Mouse (Mus musculus) embryonic facial prominence, embryonic 10.5 days (tissue): ENCODE data around the gene Cdh1. TPM values are rescaled to one million over a fixed set of nuclear protein-coding genes. Genes with fewer than 3 reads are reported as not detected.
A peak's percentile ranks its signal among the peaks of the same experiment; 100 is the strongest.

Experiments used
- DNase-seq: peaks from one replicate; pipeline ENCODE4 v3.0.0-alpha.2; 2017; ENCODE audit warnings: low spot score
- H3K27ac ChIP-seq: fragments of 300-500 bp; sonication (generic); replicated peaks from 2 replicates; pipeline ENCODE4 v1.5.1; 2016; ENCODE audit warnings: mild to moderate bottlenecking
- H3K27me3 ChIP-seq: fragments of 300-500 bp; sonication (generic); replicated peaks from 2 replicates; pipeline ENCODE4 v1.6.1; 2016; ENCODE audit warnings: low read depth, mild to moderate bottlenecking; ENCODE audit not compliant: poor library complexity, severe bottlenecking
- H3K36me3 ChIP-seq: fragments of 300-500 bp; sonication (generic); replicated peaks from 2 replicates; pipeline ENCODE4 v1.6.1; 2016; ENCODE audit warnings: mild to moderate bottlenecking, moderate library complexity
- H3K4me1 ChIP-seq: fragments of 300-500 bp; sonication (generic); 2 replicates; pipeline ENCODE4 v1.6.1; 2016
- H3K4me3 ChIP-seq: fragments of 300-500 bp; sonication (generic); 2 replicates; pipeline ENCODE4 v1.5.1; 2016; ENCODE audit warnings: mild to moderate bottlenecking, moderate library complexity
- H3K9me3 ChIP-seq: fragments of 300-500 bp; sonication (generic); 2 replicates; pipeline ENCODE4 v1.6.1; 2016; ENCODE audit warnings: mild to moderate bottlenecking
- WGBS: fragments of 180-500 bp; shearing (Covaris S2); methylation state at CpG from one replicate; pipeline ENCODE4 v1.1.7; 2016; 5-methylcytosine and 5-hydroxymethylcytosine counted together
- polyA plus RNA-seq: library from polyadenylated mRNA; unstranded; fragments of >200 nt; fragmentation: Nextera tagmentation; extraction: Ambion mirVana; gene quantifications from 2 replicates; pipeline ENCODE4 v1.2.1, GENCODE M21; 2016

The Cdh1 gene
- polyA plus RNA-seq, 1 experiment from 2014 or later = 22.1 TPM

GRCm38 (mm10) chr8:106700131-106700530, 97.0 kb downstream of the Cdh1 start:
- Histone ChIP-seq H3K27ac (no peak overlapping the region), H3K9me3 (no peaks in the 10 kb centered on the region), H3K4me1 (peaks cover 9% of the 10 kb centered on the region), H3K4me3 (no peak overlapping the region), H3K36me3 (peaks cover 80% of the 10 kb centered on the region), H3K27me3 (no peaks in the 10 kb centered on the region)
- no peak for DNase-seq
- WGBS = 94% methylated on average over 6 of the region's 6 CpGs

GRCm38 (mm10) chr8:106701360-106701759, 98.2 kb downstream of the Cdh1 start:
- Histone ChIP-seq H3K9me3 (no peaks in the 10 kb centered on the region), H3K27me3 (no peaks in the 10 kb centered on the region), H3K27ac (no peak overlapping the region), H3K4me1 (peaks cover 10% of the 10 kb centered on the region), H3K4me3 (no peak overlapping the region), H3K36me3 (peaks cover 84% of the 10 kb centered on the region)
- no peak for DNase-seq
- 93% methylated on average over 3 of the region's 3 CpGs for WGBS

- Histone ChIP-seq H3K9me3 (no peaks in the 10 kb centered on the region), H3K4me3 (no peak overlapping the region), H3K27ac (peak overlapping the region; percentile 71), H3K27me3 (no peaks in the 10 kb centered on the region), H3K36me3 (peaks cover 54% of the 10 kb centered on the region), H3K4me1 (peaks cover 10% of the 10 kb centered on the region)
- WGBS = 84% methylated on average over 9 of the region's 9 CpGs
- DNase-seq = no peak
These were observed 101.2 kb downstream of the Cdh1 start for GRCm38 (mm10) chr8:106704199-106704900.

- DNase-seq = peak; percentile 32
- Histone ChIP-seq H3K36me3 (peaks cover 49% of the 10 kb centered on the region), H3K27me3 (no peaks in the 10 kb centered on the region), H3K27ac (peak overlapping the region; percentile 71), H3K4me1 (peaks cover 10% of the 10 kb centered on the region), H3K4me3 (no peak overlapping the region), H3K9me3 (no peaks in the 10 kb centered on the region)
- WGBS = 43% methylated on average over 9 of the region's 9 CpGs
These were observed 101.8 kb downstream of the Cdh1 start for GRCm38 (mm10) chr8:106704901-106705321.

GRCm38 (mm10) chr8:106706194-106706593, 103.0 kb downstream of the Cdh1 start:
- H3K27ac ChIP-seq = 0 out of 2 replicates have a peak overlapping the region, but pooled peaks have one; percentile 30
- peaks cover 10% of the 10 kb centered on the region for H3K4me1 ChIP-seq
- H3K9me3 ChIP-seq = no peaks in the 10 kb centered on the region
- WGBS = 86% methylated on average over 6 of the region's 6 CpGs
- H3K27me3 ChIP-seq = no peaks in the 10 kb centered on the region
- H3K4me3 ChIP-seq = no peak overlapping the region
- no peak for DNase-seq
- peaks cover 39% of the 10 kb centered on the region for H3K36me3 ChIP-seq

- WGBS = 96% methylated on average over 2 of the region's 2 CpGs
- Histone ChIP-seq H3K9me3 (no peaks in the 10 kb centered on the region), H3K36me3 (peaks cover 20% of the 10 kb centered on the region), H3K27me3 (no peaks in the 10 kb centered on the region), H3K4me3 (no peak overlapping the region), H3K27ac (no peak overlapping the region), H3K4me1 (peaks cover 10% of the 10 kb centered on the region)
- DNase-seq = no peak
These were observed 106.9 kb downstream of the Cdh1 start for GRCm38 (mm10) chr8:106710002-106710401.

- 84% methylated on average over 3 of the region's 3 CpGs for WGBS
- Histone ChIP-seq H3K36me3 (peaks cover 14% of the 10 kb centered on the region), H3K27ac (0 out of 2 replicates have a peak overlapping the region, but pooled peaks have one; percentile 10)
These were observed 109.3 kb downstream of the Cdh1 start for GRCm38 (mm10) chr8:106712487-106712886.

GRCm38 (mm10) chr8:106714297-106714696, 111.1 kb downstream of the Cdh1 start:
- no peak for DNase-seq
- peaks cover 14% of the 10 kb centered on the region for H3K36me3 ChIP-seq
- H3K9me3 ChIP-seq = no peaks in the 10 kb centered on the region
- 62% methylated on average over 4 of the region's 4 CpGs for WGBS
- H3K4me3 ChIP-seq = no peak overlapping the region
- peak overlapping the region; percentile 41 for H3K27ac ChIP-seq
- no peaks in the 10 kb centered on the region for H3K27me3 ChIP-seq
- H3K4me1 ChIP-seq = peaks cover 15% of the 10 kb centered on the region

More at GRCm38 (mm10) chr8:106712487-106712886, 109.3 kb downstream of the Cdh1 start:
- H3K9me3 ChIP-seq = no peaks in the 10 kb centered on the region
- H3K27me3 ChIP-seq = no peaks in the 10 kb centered on the region
- H3K4me3 ChIP-seq = no peak overlapping the region
- no peak for DNase-seq
- H3K4me1 ChIP-seq = peaks cover 8% of the 10 kb centered on the region

- no peak overlapping the region; the same call in 1 of the 2 replicates for H3K27ac ChIP-seq
- WGBS = 31% methylated on average over 17 of the region's 17 CpGs
- H3K9me3 ChIP-seq = no peaks in the 10 kb centered on the region
- peak; percentile 76 for DNase-seq
- H3K27me3 ChIP-seq = no peaks in the 10 kb centered on the region
- H3K4me3 ChIP-seq = no peak overlapping the region; the same call in 1 of the 2 replicates
- peaks cover 31% of the 10 kb centered on the region for H3K4me1 ChIP-seq
- H3K36me3 ChIP-seq = peaks cover 26% of the 10 kb centered on the region
These were observed 114.9 kb downstream of the Cdh1 start for GRCm38 (mm10) chr8:106718091-106718500.

Other genes with a start within 250 kb of the Cdh1 start
- 24.5 and 26.4 TPM in 2 replicates for gene Zfp90, start 188.0 kb upstream of the Cdh1 start, polyA plus RNA-seq
- not detected in 2 replicates for gene 6030452D12Rik, start 102.8 kb upstream of the Cdh1 start, polyA plus RNA-seq
- 23.3 and 23.4 TPM in 2 replicates for gene Cdh3, start 92.5 kb upstream of the Cdh1 start, polyA plus RNA-seq
- gene Gm10073, start 29.9 kb upstream of the Cdh1 start, polyA plus RNA-seq = 6.0 and 8.1 TPM in 2 replicates
- gene Tango6, start 79.7 kb downstream of the Cdh1 start, polyA plus RNA-seq = 16.3 and 16.8 TPM in 2 replicates